Mouse (Mus musculus): ENCODE results near the gene Mdm2. TPM values are rescaled to one million over a fixed set of nuclear protein-coding genes. Genes with fewer than 3 reads are reported as not detected.
A peak's percentile ranks its signal among the peaks of the same experiment; 100 is the strongest.

Gene Mdm2
- total and polyA plus RNA-seq, 3 experiments, result 35.3 to 601 (median 42.2) TPM

- Histone ChIP-seq H3K9me3 (replicated peaks; ENCODE audit: insufficient read depth, low read length) (no peaks in the 10 kb centered on the region), H3K27me3 (ENCODE audit: control insufficient read depth in 1 of 2, insufficient read depth in 2 of 2, low read length in 2 of 2) (no peaks in the 10 kb centered on the region), H3K4me3 (ENCODE audit: control insufficient read depth in 1 of 2, insufficient read depth in 1 of 2, low read depth in 2 of 2, low read length in 2 of 2) (peak overlapping the region; percentile 85 to 94), H3K9ac (ENCODE audit: control insufficient read depth, low read depth, low read length, poor library complexity, severe bottlenecking) (peak overlapping the region; percentile 99), H3K27ac (ENCODE audit: control insufficient read depth, low read depth, low read length) (peak overlapping the region; percentile 91), H3K79me2 (ENCODE audit: control insufficient read depth, insufficient read depth, low read length, poor library complexity) (peaks cover 39% of the 10 kb centered on the region), H3K4me1 (ENCODE audit: control insufficient read depth in 1 of 2, insufficient read depth in 2 of 2, low read length in 2 of 2) (peaks cover 0 to 14% of the 10 kb centered on the region in 2 experiments; a peak in 3 of 4 replicates), H3K36me3 (ENCODE audit: control insufficient read depth in 1 of 2, insufficient read depth in 2 of 2, low read length in 2 of 2) (peaks cover 7 to 14% of the 10 kb centered on the region in 2 experiments)
- peak; percentile 76 for DNase-seq (ENCODE audit: low read depth, low spot score)
- TF ChIP-seq MAZ (IDR thresholded peaks at IDR 0.05; ENCODE audit: low read depth, low read length), result peak; percentile 93
- 0 out of 2 replicates have a peak, but pooled peaks have one; percentile 45 for TF ChIP-seq ELF1 (IDR thresholded peaks at IDR 0.05; ENCODE audit: low read depth, low read length)
- TF ChIP-seq CHD1 (IDR thresholded peaks at IDR 0.05; ENCODE audit: low read depth, low read length), result peak; percentile 90; the same call in 1 of the 2 replicates
- TF ChIP-seq RCOR1 (IDR thresholded peaks at IDR 0.05; ENCODE audit: low read depth, low read length), result no peak
- TF ChIP-seq SMC3 (IDR thresholded peaks at IDR 0.05; ENCODE audit: low read depth, low read length), result no peak
- no peak for TF ChIP-seq ZNF384 (IDR thresholded peaks at IDR 0.05; ENCODE audit: low read depth, low read length)
- TF ChIP-seq TCF12 (IDR thresholded peaks at IDR 0.05; ENCODE audit: low read depth, low read length), result no peak; the same call in 1 of the 2 replicates
- no peak for TF ChIP-seq JUND (IDR thresholded peaks at IDR 0.05; ENCODE audit: low read depth, low read length)
- TF ChIP-seq SIN3A (IDR thresholded peaks at IDR 0.05; ENCODE audit: low read length), result no peak; the same call in 1 of the 2 replicates
- no peak for TF ChIP-seq POLR2AphosphoS2 (IDR thresholded peaks at IDR 0.05; ENCODE audit: low read length)
- peak; percentile 24; the same call in 1 of the 2 replicates for TF ChIP-seq ZMIZ1 (IDR thresholded peaks at IDR 0.05; ENCODE audit: low read depth, low read length)
- no peak for TF ChIP-seq GATA1 (IDR thresholded peaks at IDR 0.05; ENCODE audit: low read depth, low read length)
- no peak for TF ChIP-seq UBTF (IDR thresholded peaks at IDR 0.05; ENCODE audit: borderline replicate concordance, insufficient read depth, low read depth, low read length)
- no peak for TF ChIP-seq MEF2A (IDR thresholded peaks at IDR 0.05; ENCODE audit: extremely low read depth, insufficient replicate concordance, low read depth, low read length, poor library complexity, severe bottlenecking)
- TF ChIP-seq MXI1 (IDR thresholded peaks at IDR 0.05; ENCODE audit: low read depth, low read length), result no peak
- no peak for TF ChIP-seq TBP (IDR thresholded peaks at IDR 0.05; ENCODE audit: low read depth, low read length)
- no peak for TF ChIP-seq MAX (IDR thresholded peaks at IDR 0.05; ENCODE audit: low read length)
- TF ChIP-seq USF1 (IDR thresholded peaks at IDR 0.05; ENCODE audit: low read depth, low read length), result no peak
- no peak for TF ChIP-seq POLR2AphosphoS5 (IDR thresholded peaks at IDR 0.05; ENCODE audit: borderline replicate concordance, low read depth, low read length)
- TF ChIP-seq KAT2A (conservative IDR thresholded peaks at IDR 0.05; ENCODE audit: low read depth, low read length), result no peak
- no peak for TF ChIP-seq NELFE (IDR thresholded peaks at IDR 0.05; ENCODE audit: low read depth, low read length)
- TF ChIP-seq EP300 (IDR thresholded peaks at IDR 0.05; ENCODE audit: low read depth in 1 of 2, low read length in 2 of 2), result peak in 1 of 2 experiments; percentile 14; a peak in 1 of 4 replicates
- TF ChIP-seq E2F4 (IDR thresholded peaks at IDR 0.05; ENCODE audit: borderline replicate concordance, low read depth, low read length), result no peak
- TF ChIP-seq MYB (IDR thresholded peaks at IDR 0.05; ENCODE audit: low read depth, low read length), result no peak
- no peak for TF ChIP-seq CTCF (IDR thresholded peaks at IDR 0.05 in 2 of 3, conservative IDR thresholded peaks at IDR 0.05 in 1 of 3; ENCODE audit: control insufficient read depth in 1 of 3, insufficient read depth in 1 of 3, low read depth in 2 of 3, low read length in 3 of 3, poor library complexity in 1 of 3, severe bottlenecking in 1 of 3)
- TF ChIP-seq NRF1 (IDR thresholded peaks at IDR 0.05; ENCODE audit: insufficient read depth, low read depth, low read length, poor library complexity, severe bottlenecking), result peak; percentile 79
- TF ChIP-seq BHLHE40 (IDR thresholded peaks at IDR 0.05; ENCODE audit: borderline replicate concordance, low read depth, low read length), result 0 out of 2 replicates have a peak, but pooled peaks have one; percentile 16
- TF ChIP-seq TAL1 (IDR thresholded peaks at IDR 0.05; ENCODE audit: low read length), result no peak
- TF ChIP-seq RAD21 (IDR thresholded peaks at IDR 0.05; ENCODE audit: low read depth, low read length), result no peak
- TF ChIP-seq MAFK (IDR thresholded peaks at IDR 0.05; ENCODE audit: borderline replicate concordance, low read depth, low read length), result no peak
- no peak for TF ChIP-seq HCFC1 (IDR thresholded peaks at IDR 0.05; ENCODE audit: low read depth, low read length)
- TF ChIP-seq ZC3H11A (IDR thresholded peaks at IDR 0.05; ENCODE audit: low read depth, low read length), result no peak
- peak; percentile 33; the same call in 1 of the 2 replicates for TF ChIP-seq MYC (IDR thresholded peaks at IDR 0.05; ENCODE audit: low read depth, low read length)
- peak in 1 of 2 experiments; percentile 78; a peak in 1 of 4 replicates for TF ChIP-seq POLR2A (IDR thresholded peaks at IDR 0.05; ENCODE audit: control insufficient read depth in 1 of 2, insufficient read depth in 1 of 2, low read depth in 1 of 2, low read length in 2 of 2, poor library complexity in 1 of 2)
- 0 out of 2 replicates have a peak, but pooled peaks have one; percentile 27 for TF ChIP-seq GABPA (IDR thresholded peaks at IDR 0.05; ENCODE audit: low read depth, low read length)
- no peak for TF ChIP-seq CHD2 (IDR thresholded peaks at IDR 0.05; ENCODE audit: low read length)
These were observed 491 bp downstream of the Mdm2 start for GRCm38 (mm10) chr10:117709930-117710603.
